Mouse (Mus musculus) heart, postnatal 4 days (tissue): ENCODE results near the gene Agap1. TPM values are rescaled to one million over a fixed set of nuclear protein-coding genes. Genes with fewer than 3 reads are reported as not detected.

Source experiments
- DNase-seq: peaks from one replicate; pipeline ENCODE4 v3.0.0; 2021
- total RNA-seq, 2 experiments: library from RNA; stranded (reverse); gene quantifications; 2 replicates each; pipeline ENCODE4 v1.2.3; 2021

The Agap1 gene
- total RNA-seq, 2 experiments from 2014 or later, result 58.9 to 65.8 TPM

GRCm38 (mm10) chr1:89547525-89548504 is 93.2 kb downstream of the Agap1 start:
- DNase-seq, result no peak

- no peak for DNase-seq
These were observed 95.7 kb downstream of the Agap1 start for GRCm38 (mm10) chr1:89550061-89550869.

DNA sequence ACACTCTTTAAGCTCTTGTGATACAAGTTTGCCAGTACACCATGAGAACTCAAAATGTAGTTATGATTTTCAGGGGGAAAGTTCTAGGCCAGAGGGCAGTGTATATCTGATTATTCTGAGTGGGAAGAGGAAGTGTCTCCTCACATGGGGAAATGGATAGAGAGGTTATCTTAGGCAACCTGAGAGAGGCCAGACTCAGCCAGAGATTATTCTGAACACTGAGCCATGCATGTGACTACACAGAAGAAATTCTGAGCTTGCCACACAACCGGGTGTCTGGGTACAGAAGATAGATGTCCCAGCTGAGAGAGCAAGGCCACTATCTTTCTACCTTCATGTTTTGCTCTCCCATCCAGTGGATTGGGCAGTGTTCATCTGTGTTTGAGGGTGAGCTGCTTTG is 97.9 kb downstream of the Agap1 start:
- no peak for DNase-seq

- DNase-seq, result no peak
These were observed 99.2 kb downstream of the Agap1 start for GRCm38 (mm10) chr1:89553791-89554190.

GRCm38 (mm10) chr1:89554969-89555856 is 100.6 kb downstream of the Agap1 start:
- peak; percentile 63 for DNase-seq

DNA sequence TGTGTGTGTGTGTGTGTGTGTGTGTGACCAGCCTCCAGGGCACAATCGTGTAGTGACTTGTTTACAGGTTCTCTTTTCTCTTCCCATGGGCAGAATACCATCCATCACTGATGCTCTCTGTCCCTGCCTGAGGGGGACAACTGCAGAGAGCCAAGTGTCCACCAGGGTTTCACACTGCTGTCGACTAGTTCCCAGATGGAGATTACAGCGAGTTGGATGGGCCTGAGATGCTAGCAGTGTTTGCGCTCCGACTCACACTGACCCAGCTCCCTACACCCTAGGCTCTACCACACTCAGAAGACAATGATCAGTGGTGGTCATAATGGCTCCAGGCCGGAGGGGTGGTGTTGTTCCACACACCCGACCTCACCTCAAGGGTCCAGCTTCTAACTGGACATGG is 101.4 kb downstream of the Agap1 start:
- no peak for DNase-seq

DNA sequence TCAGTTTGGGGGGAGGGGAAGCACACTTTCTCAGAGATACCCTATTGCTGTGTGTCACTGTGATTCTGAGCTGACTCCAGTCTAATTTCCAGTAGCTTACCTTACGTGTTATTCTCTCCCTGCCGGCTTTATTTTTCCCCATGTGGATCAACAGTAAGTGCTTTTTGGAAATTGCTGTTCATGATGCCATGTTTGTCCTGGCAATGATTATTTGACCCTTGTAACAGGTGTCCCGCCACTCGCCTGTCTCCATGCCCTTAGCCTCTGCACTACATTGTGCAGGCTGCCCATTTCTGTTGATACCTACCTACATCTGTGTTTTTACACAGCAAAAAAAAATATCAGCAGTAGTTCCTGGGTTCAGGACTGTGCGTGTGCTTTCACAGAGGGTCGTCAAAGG is 102.8 kb downstream of the Agap1 start:
- DNase-seq, result no peak

GRCm38 (mm10) chr1:89558080-89558479 is 103.5 kb downstream of the Agap1 start:
- peak; percentile 40 for DNase-seq

DNA sequence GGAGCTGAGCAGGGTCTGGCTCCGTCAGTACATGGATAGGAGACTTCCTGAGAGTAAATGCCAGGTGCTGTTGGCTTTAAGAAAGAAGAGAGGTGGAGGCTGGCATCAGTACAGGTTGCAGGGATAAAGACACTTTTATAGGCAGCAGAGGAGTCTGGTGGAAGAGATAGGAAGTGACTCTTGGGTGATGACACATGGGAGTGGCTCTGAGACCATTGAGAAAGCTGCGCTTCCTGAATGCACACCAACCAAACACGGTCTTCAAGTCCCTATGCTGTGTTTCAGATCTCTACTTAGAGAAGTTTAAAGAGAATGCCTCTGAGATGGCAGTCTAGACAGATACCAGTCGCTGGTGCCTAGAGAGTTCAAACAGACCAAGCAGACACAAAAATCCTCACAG is 108.8 kb downstream of the Agap1 start:
- no peak for DNase-seq

DNA sequence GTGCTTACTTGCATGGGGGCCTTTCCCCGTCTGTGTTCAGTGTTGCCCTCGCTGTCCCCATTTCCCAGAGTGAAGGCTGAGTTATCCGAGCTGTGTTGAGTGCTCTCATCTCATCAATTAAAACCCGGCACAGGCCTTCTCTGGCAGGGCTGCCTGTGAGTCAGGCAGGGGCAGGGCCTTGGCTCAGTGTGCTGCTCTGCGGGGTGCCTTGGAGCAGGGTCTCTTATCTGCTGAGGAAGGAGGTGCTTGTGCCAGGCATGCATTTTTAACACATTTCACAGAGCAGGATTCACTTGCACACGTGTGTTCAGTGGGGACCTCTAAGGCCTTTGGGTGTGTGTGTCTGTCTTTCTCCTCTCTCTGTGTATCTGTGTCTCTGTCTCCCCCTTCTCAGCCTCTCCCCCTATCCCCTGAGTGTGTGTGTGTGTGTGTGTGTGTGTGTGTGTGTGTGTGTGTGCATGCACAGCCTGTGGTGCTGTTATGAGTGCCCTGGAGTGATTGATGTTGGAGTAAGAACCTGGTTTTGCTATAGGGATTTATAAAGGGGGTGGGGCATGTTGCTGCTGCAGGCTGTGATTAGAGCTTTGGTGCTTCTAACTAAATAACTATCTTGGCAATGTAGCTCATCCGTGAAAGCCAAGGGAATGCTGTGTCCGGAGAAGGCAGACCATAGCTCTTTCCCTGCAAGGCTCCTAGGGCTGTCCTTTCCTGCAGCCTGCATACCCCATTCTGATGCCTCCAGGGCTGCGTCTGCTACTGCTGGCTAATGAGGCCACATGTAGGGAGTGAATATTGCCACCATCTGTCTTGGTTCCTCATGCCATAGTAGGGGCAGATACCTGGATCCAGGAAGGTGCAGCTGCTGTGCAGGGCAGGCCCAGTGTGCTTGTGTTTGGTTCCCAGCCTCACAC is 112.2 kb downstream of the Agap1 start:
- no peak for DNase-seq

DNA sequence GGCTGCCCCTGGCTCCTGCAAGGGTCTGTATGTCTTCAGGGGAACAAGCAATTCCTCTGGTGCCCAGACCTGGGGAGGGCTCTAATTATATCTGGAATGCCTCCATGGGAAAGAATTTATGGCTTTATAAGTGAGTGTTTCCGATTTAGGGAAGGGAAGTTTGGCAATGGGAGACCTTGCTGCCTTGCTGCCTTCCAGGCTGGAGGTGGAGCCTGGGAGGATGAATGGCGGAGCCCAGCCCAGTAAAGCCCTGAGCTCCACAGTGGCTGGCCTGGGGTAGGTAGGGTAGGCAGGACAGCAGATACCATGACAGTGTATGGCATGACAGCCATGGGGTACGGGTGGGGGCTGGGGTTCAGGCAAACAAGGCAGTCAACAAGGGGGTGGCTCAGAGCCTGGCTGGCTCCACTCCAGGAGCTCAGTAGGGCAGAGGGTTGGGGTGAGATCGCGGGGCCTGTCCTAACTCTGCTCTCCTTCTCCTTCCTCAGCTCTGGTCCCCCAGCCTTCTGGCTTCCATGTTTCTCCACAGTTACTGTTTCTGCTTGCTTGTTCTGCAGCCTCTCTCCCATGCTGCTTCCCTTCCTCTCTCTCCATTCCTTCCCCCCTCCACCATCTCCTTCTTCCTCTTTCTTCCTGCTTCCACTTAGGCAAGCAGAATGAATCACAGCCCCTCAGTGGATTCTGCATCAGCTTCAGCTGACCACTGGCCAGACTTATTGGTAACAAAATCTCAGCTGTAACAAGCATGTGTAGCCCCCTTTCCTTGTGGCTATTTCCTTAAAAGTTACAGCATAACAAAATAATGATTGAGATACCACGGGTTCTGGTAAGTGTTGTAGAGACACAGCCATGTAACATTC is 114.2 kb downstream of the Agap1 start:
- no peak for DNase-seq

DNA sequence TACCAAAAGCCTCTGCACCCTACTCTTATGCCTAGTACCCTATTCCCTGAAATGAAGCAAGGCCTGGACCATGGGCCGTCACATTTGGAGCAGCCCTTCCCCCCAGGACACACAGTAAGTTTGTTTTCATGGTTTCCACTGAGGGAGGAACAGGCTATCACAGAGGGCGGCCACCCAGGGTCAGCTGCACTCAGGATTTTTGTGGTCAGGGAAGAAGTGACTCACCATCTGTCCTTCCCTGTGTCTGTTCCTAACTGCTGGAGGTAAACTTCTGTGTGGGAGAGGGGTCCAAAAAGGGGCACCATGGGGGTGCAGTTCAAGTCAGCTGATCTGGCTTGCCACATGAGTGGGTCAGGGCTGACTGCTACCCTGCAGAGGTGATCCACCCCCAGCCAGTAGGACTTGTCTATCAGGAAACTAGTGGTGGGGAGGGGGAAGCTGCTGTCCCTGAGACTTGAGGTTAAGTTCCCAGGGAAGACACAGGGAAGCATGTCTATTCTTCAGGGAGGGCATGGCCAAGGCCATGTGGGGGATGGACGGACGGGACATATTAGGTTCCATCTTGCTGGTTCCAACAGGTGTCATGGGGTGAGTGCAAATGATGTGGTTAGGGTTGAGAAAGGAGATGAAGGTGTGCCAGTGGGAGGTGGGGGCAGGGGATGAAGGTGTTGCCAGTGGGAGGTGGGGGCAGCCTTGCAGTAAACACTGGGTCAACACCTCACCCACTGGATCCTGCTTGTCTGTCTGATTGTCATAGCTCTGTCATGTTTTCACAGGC is 116.1 kb downstream of the Agap1 start:
- DNase-seq, result peak; percentile 39

DNA sequence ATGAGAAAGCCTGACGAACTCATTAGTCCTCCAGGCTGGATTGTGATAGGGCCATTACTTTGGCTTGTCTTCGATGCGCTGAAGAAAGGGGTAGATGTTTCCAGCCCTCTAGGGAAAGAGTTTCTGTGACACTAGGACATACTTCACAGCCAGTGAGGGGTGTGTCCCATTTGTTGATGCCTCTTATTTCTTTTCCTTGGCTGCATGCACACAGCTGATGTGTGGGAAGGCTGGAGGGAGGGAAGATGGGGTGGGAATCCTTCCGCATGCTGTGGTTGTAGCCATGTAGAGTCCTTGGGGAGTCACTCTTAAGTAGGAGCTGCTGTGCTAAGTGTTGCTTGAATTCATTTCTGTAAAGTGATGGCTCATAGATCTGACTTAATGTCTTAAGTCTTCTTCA is 118.9 kb downstream of the Agap1 start:
- no peak for DNase-seq

DNA sequence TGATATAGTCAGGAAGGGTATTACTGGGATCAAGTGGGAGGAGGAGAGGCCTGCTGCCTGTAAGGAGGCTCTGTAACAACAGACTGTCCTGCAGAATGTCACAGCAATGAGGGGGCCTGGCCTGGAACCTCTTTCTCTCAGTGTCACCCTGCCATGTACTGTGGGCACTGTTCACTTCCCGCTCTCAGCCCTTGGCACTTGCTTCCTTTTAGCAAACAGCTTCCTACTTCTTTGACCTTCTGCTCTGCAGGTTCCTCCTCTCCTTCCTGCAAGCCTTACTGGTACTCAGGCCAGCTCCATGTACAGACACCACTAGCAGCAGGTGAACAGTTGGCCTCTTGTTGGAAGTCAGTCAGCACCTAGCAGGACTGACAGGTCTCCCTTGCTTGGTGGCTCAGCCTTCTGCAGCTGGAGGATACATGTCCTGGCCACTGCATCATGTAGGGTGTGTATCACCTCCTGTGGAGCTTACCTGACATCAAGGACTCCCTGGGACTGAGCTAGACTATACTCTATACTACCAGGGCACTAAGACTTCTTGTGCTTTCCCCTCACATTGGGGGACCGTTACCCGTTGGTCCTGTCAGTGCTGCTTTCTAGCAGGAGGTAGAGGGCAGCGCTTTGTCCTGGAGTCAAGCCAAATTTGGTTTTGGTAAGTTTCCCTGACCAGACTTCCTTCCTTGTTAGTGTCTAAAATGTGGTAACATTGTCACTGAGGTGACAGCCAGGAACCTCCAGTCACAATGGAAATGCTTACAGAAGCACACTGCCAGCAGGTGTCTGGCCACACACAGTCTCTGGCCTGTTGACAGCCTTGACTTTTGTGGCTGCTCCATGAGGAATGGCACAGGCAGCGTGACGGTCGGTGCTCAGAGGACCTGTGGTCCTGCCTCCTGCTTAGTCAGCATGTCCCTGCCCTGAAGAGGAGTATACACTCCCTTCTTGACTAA is 120.6 kb downstream of the Agap1 start:
- DNase-seq, result no peak

GRCm38 (mm10) chr1:89576174-89576890 is 121.7 kb downstream of the Agap1 start:
- DNase-seq, result no peak

GRCm38 (mm10) chr1:89576985-89577384 is 122.4 kb downstream of the Agap1 start:
- DNase-seq, result peak; percentile 53
